Mouse (Mus musculus): ENCODE measurements at regions not wholly inside any gene's neighbourhood (a gene's known extent, or its start where the extent isn't known, plus 50 kb on each side); places are given as distances from the start of the nearest gene placed in this dataset.

DNA sequence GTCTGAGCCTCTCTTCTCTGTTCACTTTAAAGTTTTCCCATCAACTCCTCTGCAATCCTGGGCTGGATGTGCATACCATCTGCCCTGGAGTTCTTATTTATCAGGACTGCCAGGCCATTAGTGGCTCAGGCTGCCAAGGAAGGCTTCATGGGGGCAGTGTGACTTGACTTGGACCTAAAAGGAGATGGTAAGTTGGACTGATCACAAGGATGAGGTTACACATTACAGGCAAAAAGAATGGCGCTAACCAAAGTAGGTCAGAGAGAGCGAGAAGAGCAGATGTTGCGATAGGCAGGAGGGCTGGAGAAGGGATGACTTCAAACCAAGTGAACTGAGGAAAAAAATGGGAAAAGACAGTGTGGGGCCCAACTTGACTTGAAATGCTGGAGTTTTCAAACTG lies 480.5 kb downstream of the Rnf144a start:
- Histone ChIP-seq H3K36me3 (ENCODE audit: control insufficient read depth, insufficient read depth, low read length) (no peaks in the 10 kb centered on the region), H3K4me3 (ENCODE audit: low read depth, low read length) (no peak overlapping the region), H3K9me3 (ENCODE audit: control insufficient read depth, low read length) (no peaks in the 10 kb centered on the region), H3K9ac (ENCODE audit: low read depth, low read length) (no peak overlapping the region), H3K4me1 (replicated peaks; ENCODE audit: control insufficient read depth, insufficient read depth, low read length) (no peaks in the 10 kb centered on the region), H3K4me2 (no peak overlapping the region), H3K27me3 (replicated peaks; ENCODE audit: control insufficient read depth, insufficient read depth, low read length) (no peaks in the 10 kb centered on the region), H3K27ac (ENCODE audit: low read depth, low read length) (no peak overlapping the region)
- ATAC-seq (replicated peaks; ENCODE audit: low FRiP score): no peak
- no peak for DNase-seq (ENCODE audit: low spot score)
- 89% methylated on average over 3 of the region's 3 CpGs for whole genome bisulfite sequencing

DNA sequence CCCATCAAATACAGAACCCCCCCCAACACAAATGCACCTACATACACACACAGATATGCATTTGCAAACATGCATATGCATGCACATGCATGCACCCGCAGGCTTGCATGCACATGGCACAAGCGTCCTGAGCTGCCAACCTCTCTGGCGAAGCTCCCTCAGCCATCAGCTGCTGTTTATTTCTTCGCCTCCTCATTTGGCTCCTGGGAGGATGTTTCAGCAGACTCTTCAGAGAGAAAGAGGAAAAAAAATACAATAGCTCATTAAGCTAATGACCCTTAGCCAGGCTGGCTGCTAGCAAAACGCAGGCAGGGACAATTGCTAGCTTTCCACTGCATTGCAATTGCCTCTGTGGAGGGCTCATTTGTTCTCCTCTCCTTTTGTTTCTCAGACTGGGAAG lies 488.7 kb downstream of the Rnf144a start:
- Histone ChIP-seq H3K27me3 (replicated peaks; ENCODE audit: control insufficient read depth, insufficient read depth, low read length) (no peaks in the 10 kb centered on the region), H3K9ac (ENCODE audit: low read depth, low read length) (no peak overlapping the region), H3K4me1 (replicated peaks; ENCODE audit: control insufficient read depth, insufficient read depth, low read length) (no peaks in the 10 kb centered on the region), H3K4me3 (ENCODE audit: low read depth, low read length) (no peak overlapping the region), H3K9me3 (ENCODE audit: control insufficient read depth, low read length) (no peaks in the 10 kb centered on the region), H3K4me2 (no peak overlapping the region), H3K27ac (ENCODE audit: low read depth, low read length) (no peak overlapping the region), H3K36me3 (ENCODE audit: control insufficient read depth, insufficient read depth, low read length) (no peaks in the 10 kb centered on the region)
- 68% methylated on average over 5 of the region's 5 CpGs for WGBS
- no peak for DNase-seq (ENCODE audit: low spot score)
- ATAC-seq (replicated peaks; ENCODE audit: low FRiP score): no peak

DNA sequence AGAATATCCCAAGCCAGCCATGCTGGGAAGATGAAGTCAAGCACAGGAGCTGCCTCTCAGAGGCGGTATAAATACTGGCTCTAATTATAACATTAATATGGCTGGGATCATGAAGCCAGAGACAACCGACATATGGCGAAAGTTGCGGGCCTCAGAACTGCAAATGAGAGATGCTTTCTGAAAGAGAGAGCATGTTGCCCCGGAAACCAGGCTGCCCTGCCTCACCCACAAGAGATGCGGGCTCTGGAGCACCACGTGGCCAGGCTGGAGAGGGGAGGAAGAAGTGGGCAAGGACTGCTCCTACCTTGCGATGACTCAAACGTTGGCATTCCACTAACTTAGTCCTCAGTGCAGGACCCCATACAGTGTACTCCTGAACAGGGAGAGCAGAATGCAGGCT lies 490.5 kb downstream of the Rnf144a start:
- no peaks in the 10 kb centered on the region for H3K36me3 ChIP-seq (ENCODE audit: control insufficient read depth, insufficient read depth, low read length)
- H3K27ac ChIP-seq (ENCODE audit: low read depth, low read length): no peak overlapping the region
- DNase-seq (ENCODE audit: low spot score) (no peak), ATAC-seq (replicated peaks; ENCODE audit: low FRiP score) (no peak)
- H3K4me1 ChIP-seq (replicated peaks; ENCODE audit: control insufficient read depth, insufficient read depth, low read length): no peaks in the 10 kb centered on the region
- 82% methylated on average over 9 of the region's 9 CpGs for WGBS
- no peaks in the 10 kb centered on the region for H3K27me3 ChIP-seq (replicated peaks; ENCODE audit: control insufficient read depth, insufficient read depth, low read length)
- no peak overlapping the region for H3K9ac ChIP-seq (ENCODE audit: low read depth, low read length)
- H3K4me2 ChIP-seq: no peak overlapping the region
- H3K4me3 ChIP-seq (ENCODE audit: low read depth, low read length): no peak overlapping the region
- no peaks in the 10 kb centered on the region for H3K9me3 ChIP-seq (ENCODE audit: control insufficient read depth, low read length)

DNA sequence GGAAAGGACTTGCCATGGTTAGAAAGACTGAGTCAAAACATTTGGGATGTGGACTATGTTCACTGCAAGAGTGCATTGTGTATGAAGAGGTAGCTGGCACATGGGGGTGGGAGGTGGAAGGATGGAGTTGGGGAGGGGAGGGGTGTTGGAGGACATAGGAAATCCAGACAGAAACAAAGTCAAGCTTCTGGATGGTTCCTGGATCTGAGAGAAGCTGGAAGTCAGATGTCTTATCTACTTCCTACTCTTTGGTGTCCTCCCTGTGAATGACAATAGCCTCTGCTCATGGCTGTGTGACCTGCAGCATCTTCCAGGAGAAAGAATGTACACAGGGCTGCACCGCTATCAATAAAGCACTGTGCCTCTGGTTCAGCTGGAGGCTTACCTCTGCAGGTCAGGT lies 491.3 kb downstream of the Rnf144a start:
- Histone ChIP-seq H3K4me2 (no peak overlapping the region), H3K36me3 (ENCODE audit: control insufficient read depth, insufficient read depth, low read length) (no peaks in the 10 kb centered on the region), H3K27ac (ENCODE audit: low read depth, low read length) (no peak overlapping the region), H3K4me1 (replicated peaks; ENCODE audit: control insufficient read depth, insufficient read depth, low read length) (no peaks in the 10 kb centered on the region), H3K9ac (ENCODE audit: low read depth, low read length) (no peak overlapping the region), H3K9me3 (ENCODE audit: control insufficient read depth, low read length) (no peaks in the 10 kb centered on the region), H3K27me3 (replicated peaks; ENCODE audit: control insufficient read depth, insufficient read depth, low read length) (no peaks in the 10 kb centered on the region), H3K4me3 (ENCODE audit: low read depth, low read length) (no peak overlapping the region)
- ATAC-seq (replicated peaks; ENCODE audit: low FRiP score) (no peak), DNase-seq (ENCODE audit: low spot score) (no peak)
- WGBS: 76% methylated on average over 1 of the region's 1 CpGs

DNA sequence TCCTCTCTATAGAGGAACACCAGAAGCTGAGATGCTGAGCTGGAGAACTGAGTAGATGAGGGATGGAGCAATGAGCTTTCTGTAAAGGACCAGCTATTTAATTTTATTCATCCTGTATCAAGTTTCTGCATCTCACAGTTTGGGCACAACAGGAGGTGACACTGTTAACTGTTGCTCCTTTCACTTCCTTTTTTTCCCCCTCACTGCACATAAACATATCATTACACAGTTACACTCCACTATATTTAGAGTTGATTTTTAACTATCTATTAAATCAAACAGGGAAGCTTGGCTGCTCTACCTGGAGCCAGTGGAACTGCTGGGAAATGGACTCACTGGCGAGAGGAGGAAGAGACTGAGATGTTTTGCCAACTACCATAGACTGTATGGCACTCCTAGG lies 509.4 kb downstream of the Rnf144a start:
- H3K27me3 ChIP-seq (replicated peaks; ENCODE audit: control insufficient read depth, insufficient read depth, low read length): no peaks in the 10 kb centered on the region
- WGBS: 71% methylated on average over 1 of the region's 1 CpGs
- H3K4me2 ChIP-seq: no peak overlapping the region
- no peak overlapping the region for H3K9ac ChIP-seq (ENCODE audit: low read depth, low read length)
- no peaks in the 10 kb centered on the region for H3K36me3 ChIP-seq (ENCODE audit: control insufficient read depth, insufficient read depth, low read length)
- DNase-seq (ENCODE audit: low spot score) (no peak), ATAC-seq (replicated peaks; ENCODE audit: low FRiP score) (no peak)
- H3K4me1 ChIP-seq (replicated peaks; ENCODE audit: control insufficient read depth, insufficient read depth, low read length): no peaks in the 10 kb centered on the region
- H3K4me3 ChIP-seq (ENCODE audit: low read depth, low read length): no peak overlapping the region
- H3K27ac ChIP-seq (ENCODE audit: low read depth, low read length): no peak overlapping the region
- H3K9me3 ChIP-seq (ENCODE audit: control insufficient read depth, low read length): no peaks in the 10 kb centered on the region

- no peak for ATAC-seq (replicated peaks; ENCODE audit: low FRiP score)
- 44% methylated on average over 3 of the region's 3 CpGs for WGBS
- H3K4me2 ChIP-seq: no peak overlapping the region
Measured at GRCm38 (mm10) chr12:25896543-25896942, 518.5 kb downstream of the Rnf144a start.

DNA sequence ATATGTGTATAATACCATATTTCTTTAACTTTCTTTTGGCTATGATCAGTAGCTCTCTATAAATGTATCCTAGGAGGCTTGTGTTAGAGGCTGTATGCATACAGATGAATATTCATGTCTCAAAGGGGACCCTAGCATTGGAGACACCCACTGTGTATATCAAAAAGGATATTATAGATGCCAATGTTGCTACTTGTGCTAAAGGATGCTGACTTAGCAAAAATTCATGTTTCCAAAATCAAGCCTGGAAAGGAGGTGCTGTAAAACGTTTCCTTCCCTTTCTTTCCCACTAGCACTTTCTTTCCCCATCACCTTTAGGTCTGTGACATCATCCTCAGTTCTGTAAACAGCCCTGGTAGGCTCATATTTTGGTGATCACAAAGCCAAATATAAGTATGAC lies 519.4 kb downstream of the Rnf144a start:
- H3K4me1 ChIP-seq (replicated peaks; ENCODE audit: control insufficient read depth, insufficient read depth, low read length): no peaks in the 10 kb centered on the region
- no peak for ATAC-seq (replicated peaks; ENCODE audit: low FRiP score)
- 29% methylated on average over 1 of the region's 1 CpGs for WGBS
- no peaks in the 10 kb centered on the region for H3K36me3 ChIP-seq (ENCODE audit: control insufficient read depth, insufficient read depth, low read length)
- no peak for DNase-seq (ENCODE audit: low spot score)
- H3K4me3 ChIP-seq (ENCODE audit: low read depth, low read length): no peak overlapping the region
- no peak overlapping the region for H3K27ac ChIP-seq (ENCODE audit: low read depth, low read length)
- H3K27me3 ChIP-seq (replicated peaks; ENCODE audit: control insufficient read depth, insufficient read depth, low read length): no peaks in the 10 kb centered on the region
- no peak overlapping the region for H3K9ac ChIP-seq (ENCODE audit: low read depth, low read length)
- no peaks in the 10 kb centered on the region for H3K9me3 ChIP-seq (ENCODE audit: control insufficient read depth, low read length)
- H3K4me2 ChIP-seq: no peak overlapping the region

More at GRCm38 (mm10) chr12:25896543-25896942, 518.5 kb downstream of the Rnf144a start:
- H3K27me3 ChIP-seq (replicated peaks; ENCODE audit: control insufficient read depth, insufficient read depth, low read length): no peaks in the 10 kb centered on the region
- no peaks in the 10 kb centered on the region for H3K9me3 ChIP-seq (ENCODE audit: control insufficient read depth, low read length)
- H3K4me1 ChIP-seq (replicated peaks; ENCODE audit: control insufficient read depth, insufficient read depth, low read length): no peaks in the 10 kb centered on the region
- no peak for DNase-seq (ENCODE audit: low spot score)
- no peak overlapping the region for H3K4me3 ChIP-seq (ENCODE audit: low read depth, low read length)
- no peak overlapping the region for H3K27ac ChIP-seq (ENCODE audit: low read depth, low read length)
- no peaks in the 10 kb centered on the region for H3K36me3 ChIP-seq (ENCODE audit: control insufficient read depth, insufficient read depth, low read length)
- H3K9ac ChIP-seq (ENCODE audit: low read depth, low read length): no peak overlapping the region

DNA sequence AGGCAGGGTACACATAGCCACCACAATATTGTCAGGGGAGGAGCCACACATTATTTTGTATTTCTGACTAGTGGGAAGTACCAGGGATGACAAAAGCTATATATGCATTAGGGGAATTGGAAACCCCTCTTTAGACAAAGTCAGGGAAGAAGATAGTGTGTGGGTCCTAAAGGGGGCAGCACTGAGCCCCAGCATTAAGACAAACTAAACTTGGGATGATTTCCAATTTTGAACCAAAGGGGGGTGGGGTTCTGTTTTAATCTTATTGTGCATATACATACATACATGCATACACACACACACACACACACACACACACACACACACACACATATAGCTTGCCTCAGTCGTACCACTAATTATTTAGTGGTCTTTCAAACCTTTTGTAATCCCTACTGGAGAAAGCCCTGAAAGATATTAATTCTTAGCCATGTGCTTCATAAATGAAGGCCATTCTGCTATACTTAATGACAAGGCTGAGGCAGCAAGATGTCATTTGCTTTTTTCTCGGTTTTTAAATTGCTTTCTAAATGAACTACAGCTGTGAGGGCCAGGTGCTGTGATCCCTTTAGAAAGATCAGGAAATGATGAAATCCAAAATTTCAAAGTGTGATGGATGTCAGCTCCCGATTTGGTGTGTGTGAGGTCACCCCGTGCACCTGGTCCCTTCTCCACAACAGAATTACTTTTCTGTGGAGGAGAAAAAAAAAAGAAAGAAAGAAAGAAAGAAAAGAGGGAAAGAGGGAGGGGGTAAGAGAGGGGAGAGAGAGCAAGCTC lies 523.5 kb downstream of the Rnf144a start:
- Histone ChIP-seq H3K4me3 (ENCODE audit: low read depth, low read length) (no peak overlapping the region), H3K27me3 (replicated peaks; ENCODE audit: control insufficient read depth, insufficient read depth, low read length) (no peaks in the 10 kb centered on the region), H3K9ac (ENCODE audit: low read depth, low read length) (no peak overlapping the region), H3K36me3 (ENCODE audit: control insufficient read depth, insufficient read depth, low read length) (no peaks in the 10 kb centered on the region), H3K4me2 (no peak overlapping the region), H3K27ac (ENCODE audit: low read depth, low read length) (no peak overlapping the region), H3K9me3 (ENCODE audit: control insufficient read depth, low read length) (no peaks in the 10 kb centered on the region), H3K4me1 (replicated peaks; ENCODE audit: control insufficient read depth, insufficient read depth, low read length) (no peaks in the 10 kb centered on the region)
- DNase-seq (ENCODE audit: low spot score): no peak
- ATAC-seq (replicated peaks; ENCODE audit: low FRiP score): no peak
- WGBS: 74% methylated on average over 4 of the region's 4 CpGs

GRCm38 (mm10) chr12:25890722-25891121 lies 524.3 kb downstream of the Rnf144a start:
- Histone ChIP-seq H3K4me2 (no peak overlapping the region), H3K9me3 (ENCODE audit: control insufficient read depth, low read length) (no peaks in the 10 kb centered on the region), H3K4me3 (ENCODE audit: low read depth, low read length) (no peak overlapping the region), H3K9ac (ENCODE audit: low read depth, low read length) (no peak overlapping the region), H3K36me3 (ENCODE audit: control insufficient read depth, insufficient read depth, low read length) (no peaks in the 10 kb centered on the region), H3K27me3 (replicated peaks; ENCODE audit: control insufficient read depth, insufficient read depth, low read length) (no peaks in the 10 kb centered on the region), H3K27ac (ENCODE audit: low read depth, low read length) (no peak overlapping the region), H3K4me1 (replicated peaks; ENCODE audit: control insufficient read depth, insufficient read depth, low read length) (no peaks in the 10 kb centered on the region)
- DNase-seq (ENCODE audit: low spot score): no peak
- 69% methylated on average over 1 of the region's 1 CpGs for WGBS
- no peak for ATAC-seq (replicated peaks; ENCODE audit: low FRiP score)
